Mouse (Mus musculus) limb, embryonic 14.5 days (tissue): ENCODE measurements around the gene Gm3952. TPM values are rescaled to one million over a fixed set of nuclear protein-coding genes. Genes with fewer than 3 reads are reported as not detected.

ENCODE experiments used
- ATAC-seq: fragments of 200-750 bp; cut with Nextera tagmentation; 2 replicates; pipeline ENCODE4 v1.8.0; 2017; ENCODE audit warnings: low read depth, moderate number of reproducible peaks, moderate TSS enrichment; ENCODE audit not compliant: low FRiP score
- DNase-seq: peaks from one replicate; pipeline ENCODE4 v3.0.0-alpha.2; 2015; ENCODE audit warnings: low spot score
- H3K27ac ChIP-seq: fragments of 300-500 bp; sonication (generic); replicated peaks from 2 replicates; pipeline ENCODE4 v1.5.1; 2014; ENCODE audit warnings: low read depth, mild to moderate bottlenecking, low read length, moderate library complexity, mixed read lengths
- H3K27me3 ChIP-seq: fragments of 300-500 bp; sonication (generic); 2 replicates; pipeline ENCODE4 v1.6.1; 2014; ENCODE audit warnings: low read length, mixed read lengths; ENCODE audit not compliant: control insufficient read depth, insufficient read depth
- H3K36me3 ChIP-seq: fragments of 300-500 bp; sonication (generic); 2 replicates; pipeline ENCODE4 v1.6.1; 2014; ENCODE audit warnings: mild to moderate bottlenecking, low read length, moderate library complexity, mixed read lengths; ENCODE audit not compliant: control insufficient read depth, insufficient read depth
- H3K4me1 ChIP-seq: fragments of 300-500 bp; sonication (generic); 2 replicates; pipeline ENCODE4 v1.6.1; 2014; ENCODE audit warnings: antibody characterized with exemption, low read length, mixed read lengths; ENCODE audit not compliant: control insufficient read depth, insufficient read depth
- H3K4me2 ChIP-seq: fragments of 300-500 bp; sonication (generic); replicated peaks from 2 replicates; pipeline ENCODE4 v1.6.1; 2014; ENCODE audit warnings: low read depth, mild to moderate bottlenecking, low read length, moderate library complexity; ENCODE audit not compliant: severe bottlenecking
- H3K4me3 ChIP-seq: fragments of 300-500 bp; sonication (generic); replicated peaks from 2 replicates; pipeline ENCODE4 v1.5.1; 2014; ENCODE audit warnings: low read length
- H3K9ac ChIP-seq: fragments of 300-500 bp; sonication (generic); 2 replicates; pipeline ENCODE4 v1.6.1; 2014; ENCODE audit warnings: mild to moderate bottlenecking, low read depth, low read length, moderate library complexity; ENCODE audit not compliant: severe bottlenecking
- H3K9me3 ChIP-seq: fragments of 300-500 bp; sonication (generic); 2 replicates; pipeline ENCODE4 v1.6.1; 2016; ENCODE audit warnings: low read length; ENCODE audit not compliant: control insufficient read depth
- POLR2A ChIP-seq: fragments of 200-500 bp; IDR thresholded peaks from 2 replicates; pipeline ENCODE4 v1.8.0; 2012; ENCODE audit warnings: inconsistent platforms, mild to moderate bottlenecking, moderate library complexity, borderline replicate concordance; ENCODE audit not compliant: insufficient read depth, insufficient read length; ENCODE audit errors: extremely low read depth
- WGBS: fragments of 180-500 bp; shearing (Covaris S2); extraction: QIAGEN DNeasy Blood & Tissue Kit; methylation state at CpG from one replicate; pipeline ENCODE4 v1.1.7; 2014; 5-methylcytosine and 5-hydroxymethylcytosine counted together
- polyA plus RNA-seq, 2 experiments: library from polyadenylated mRNA; depleted of rRNA in 1 of 2; stranded (reverse) in 1 of 2; unstranded in 1 of 2; fragments of >200 nt; fragmentation: Nextera tagmentation in 1 of 2; extraction: Ambion mirVana in 1 of 2; gene quantifications; 2 replicates each; pipeline versions ENCODE4 v1.2.1 to v1.2.3; 2012 to 2014

Gm3952 gene
- polyA plus RNA-seq, 2 experiments, result not detected

DNA sequence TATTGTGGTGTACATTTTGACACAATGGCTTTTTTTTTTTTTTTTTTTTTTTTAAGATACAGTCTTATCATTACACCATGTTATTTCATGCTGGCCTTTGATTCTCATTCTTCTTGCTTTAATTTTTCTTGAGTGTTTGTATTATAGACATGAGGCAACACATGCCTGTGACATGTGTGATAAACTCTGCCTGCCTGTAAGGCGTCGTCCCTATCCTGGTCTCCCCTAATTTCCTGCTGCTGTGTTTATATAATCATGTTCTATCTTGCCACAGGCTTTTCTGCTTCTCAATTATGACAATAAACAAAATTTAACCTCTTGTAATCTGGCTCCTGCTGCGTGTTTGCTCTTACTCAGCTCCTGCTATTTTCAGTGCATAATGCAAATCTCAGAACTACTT lies 100.5 kb downstream of the Gm3952 start:
- H3K4me2 ChIP-seq, result no peak overlapping the region
- no peaks in the 10 kb centered on the region for H3K4me1 ChIP-seq
- 83% methylated on average over 3 of the region's 3 CpGs for WGBS
- ATAC-seq (no peak), DNase-seq (no peak)
- H3K27me3 ChIP-seq, result no peaks in the 10 kb centered on the region
- H3K4me3 ChIP-seq, result no peak overlapping the region
- H3K27ac ChIP-seq, result no peak overlapping the region
- H3K9ac ChIP-seq, result no peak overlapping the region
- TF ChIP-seq POLR2A, result no peak
- no peaks in the 10 kb centered on the region for H3K36me3 ChIP-seq
- H3K9me3 ChIP-seq, result no peaks in the 10 kb centered on the region

DNA sequence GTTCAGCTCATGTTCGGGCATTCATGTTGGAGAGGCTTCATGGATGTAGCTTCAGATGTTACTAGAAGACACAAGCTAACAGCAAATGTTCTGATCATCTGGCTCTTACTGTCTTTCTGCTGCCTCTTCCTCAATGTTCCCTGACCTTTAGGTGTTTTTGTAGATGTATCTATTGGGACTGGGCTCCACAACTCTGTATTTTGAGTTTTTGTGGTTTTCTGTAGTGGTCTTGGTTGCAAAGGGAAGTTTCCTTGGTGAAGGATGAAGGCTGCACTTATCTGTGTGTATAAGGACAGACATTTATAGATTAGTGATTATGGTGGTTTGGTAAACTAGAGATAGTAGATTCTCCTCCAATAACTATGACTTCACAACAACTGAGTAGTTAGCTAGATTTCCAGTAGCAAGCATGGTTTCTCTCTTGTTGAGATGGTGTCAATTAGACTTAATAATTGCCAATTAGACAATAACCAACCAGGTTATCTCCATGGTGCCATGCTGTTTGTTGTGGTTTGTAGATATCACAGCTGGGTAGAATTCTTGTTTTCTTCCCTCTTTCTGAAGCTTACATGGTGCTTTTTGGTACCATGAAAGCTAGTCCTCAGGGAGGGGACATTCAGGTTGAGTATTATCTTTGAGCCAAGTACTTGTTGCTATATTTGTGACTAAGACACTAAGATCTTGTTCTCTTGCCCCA lies 101.6 kb downstream of the Gm3952 start:
- no peaks in the 10 kb centered on the region for H3K4me1 ChIP-seq
- no peak overlapping the region for H3K4me2 ChIP-seq
- H3K36me3 ChIP-seq, result no peaks in the 10 kb centered on the region
- H3K4me3 ChIP-seq, result no peak overlapping the region
- 96% methylated on average over 1 of the region's 1 CpGs for WGBS
- no peaks in the 10 kb centered on the region for H3K27me3 ChIP-seq
- no peak overlapping the region for H3K27ac ChIP-seq
- ATAC-seq, result no peak
- no peak for TF ChIP-seq POLR2A
- no peak overlapping the region for H3K9ac ChIP-seq
- H3K9me3 ChIP-seq, result no peaks in the 10 kb centered on the region
- DNase-seq, result no peak

Other genes starting within 250 kb of the Gm3952 start
- gene Itgb1, start 113.0 kb downstream of the Gm3952 start, polyA plus RNA-seq (2012; rRNA removed), result 166 and 189 TPM in 2 replicates
- 289 and 290 TPM in 2 replicates for gene Itgb1, start 113.0 kb downstream of the Gm3952 start, polyA plus RNA-seq (2014; fragmentation: Nextera tagmentation; extraction: Ambion mirVana)